Mouse (Mus musculus) kidney, embryonic 14.5 days (tissue): ENCODE results near the gene Gm10715. TPM values are rescaled to one million over a fixed set of nuclear protein-coding genes. Genes with fewer than 3 reads are reported as not detected.
"Not testable (repeated sequence)": the region's sequence is repeated elsewhere in the genome, so short reads cannot be mapped to it uniquely, and the experiment has no call there.

ENCODE experiments used
- ATAC-seq: fragments of 200-750 bp; cut with Nextera tagmentation; 2 replicates; pipeline ENCODE4 v1.8.0; 2017; ENCODE audit warnings: moderate number of reproducible peaks, mild to moderate bottlenecking, moderate TSS enrichment, moderate library complexity; ENCODE audit not compliant: low FRiP score, low TSS enrichment
- H3K27ac ChIP-seq: fragments of 300-500 bp; sonication (generic); 2 replicates; pipeline ENCODE4 v1.5.1; 2014; ENCODE audit warnings: low read depth, mild to moderate bottlenecking, low read length, moderate library complexity, mixed read lengths
- H3K27me3 ChIP-seq: fragments of 300-500 bp; sonication (generic); 2 replicates; pipeline ENCODE4 v1.6.1; 2014; ENCODE audit warnings: mild to moderate bottlenecking, low read length; ENCODE audit not compliant: control insufficient read depth, insufficient read depth
- H3K36me3 ChIP-seq: fragments of 300-500 bp; sonication (generic); 2 replicates; pipeline ENCODE4 v1.6.1; 2014; ENCODE audit warnings: low read length, mixed read lengths; ENCODE audit not compliant: control insufficient read depth, insufficient read depth
- H3K4me1 ChIP-seq: fragments of 300-500 bp; sonication (generic); 2 replicates; pipeline ENCODE4 v1.6.1; 2014; ENCODE audit warnings: low read length, mixed read lengths; ENCODE audit not compliant: control insufficient read depth, insufficient read depth
- H3K4me2 ChIP-seq: fragments of 300-500 bp; sonication (generic); replicated peaks from 2 replicates; pipeline ENCODE4 v1.6.1; 2014; ENCODE audit warnings: low read depth, mild to moderate bottlenecking, low read length
- H3K4me3 ChIP-seq: fragments of 300-500 bp; sonication (generic); 2 replicates; pipeline ENCODE4 v1.5.1; 2014; ENCODE audit warnings: mild to moderate bottlenecking, low read length
- H3K9ac ChIP-seq: fragments of 300-500 bp; sonication (generic); 2 replicates; pipeline ENCODE4 v1.6.1; 2014; ENCODE audit warnings: low read depth, mild to moderate bottlenecking, low read length, moderate library complexity
- H3K9me3 ChIP-seq: fragments of 300-500 bp; sonication (generic); 2 replicates; pipeline ENCODE4 v1.6.1; 2016; ENCODE audit warnings: low read length; ENCODE audit not compliant: control insufficient read depth
- WGBS: fragments of 180-500 bp; shearing (Covaris S2); extraction: QIAGEN DNeasy Blood & Tissue Kit; methylation state at CpG from one replicate; pipeline ENCODE4 v1.1.7; 2014; 5-methylcytosine and 5-hydroxymethylcytosine counted together
- polyA plus RNA-seq: library from polyadenylated mRNA; unstranded; fragments of >200 nt; fragmentation: Nextera tagmentation; extraction: Ambion mirVana; gene quantifications from 2 replicates; pipeline ENCODE4 v1.2.1, GENCODE M21; 2014

Gm10715 gene
- polyA plus RNA-seq, 1 experiment from 2014 or later = not detected

- ATAC-seq, H3K27me3 ChIP-seq, H3K9me3 ChIP-seq, H3K36me3 ChIP-seq, H3K9ac ChIP-seq, H3K27ac ChIP-seq, H3K4me2 ChIP-seq, H3K4me3 ChIP-seq, H3K4me1 ChIP-seq: not testable (repeated sequence)
- WGBS = 95% methylated on average over 2 of the region's 7 CpGs
These were observed 24.5 kb upstream of the Gm10715 start for GRCm38 (mm10) chr9:3012054-3012621.

DNA sequence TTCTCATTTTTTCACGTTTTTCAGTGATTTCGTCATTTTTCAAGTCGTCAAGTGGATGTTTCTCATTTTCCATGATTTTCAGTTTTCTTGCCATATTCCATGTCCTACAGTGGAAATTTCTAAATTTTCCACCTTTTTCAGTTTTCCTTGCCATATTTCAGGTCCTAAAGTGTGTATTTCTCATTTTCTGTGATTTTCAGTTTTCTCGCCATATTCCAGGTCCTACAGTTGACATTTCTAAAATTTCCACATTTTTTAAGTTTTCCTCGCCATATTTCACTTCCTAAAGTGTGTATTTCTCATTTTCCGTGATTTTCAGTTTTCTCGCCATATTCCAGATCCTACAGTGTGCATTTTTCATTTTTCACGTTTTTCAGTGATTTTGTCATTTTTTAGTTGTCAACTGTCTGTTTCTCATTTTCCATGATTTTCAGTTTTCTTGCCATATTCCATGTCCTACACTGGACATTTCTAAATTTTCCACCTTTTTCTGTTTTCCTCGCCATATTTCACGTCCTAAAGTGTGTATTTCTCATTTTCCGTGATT, 23.9 kb upstream of the Gm10715 start, which contains the start of gene Gm10721:
Gene Gm10721, plus strand, starts transcription at position 408 of the 547 bp plus-strand sequence.
- H3K9me3 ChIP-seq, H3K27me3 ChIP-seq, H3K36me3 ChIP-seq, H3K27ac ChIP-seq, H3K4me1 ChIP-seq, H3K4me3 ChIP-seq, H3K9ac ChIP-seq, H3K4me2 ChIP-seq: not testable (repeated sequence)
- peak; percentile 39; the same call in 1 of the 2 replicates for ATAC-seq
- WGBS = no CpG with 5 or more reads among the region's 11 CpGs

- H3K9me3 ChIP-seq, H3K4me1 ChIP-seq, H3K27me3 ChIP-seq, H3K27ac ChIP-seq, H3K4me3 ChIP-seq, H3K4me2 ChIP-seq, H3K36me3 ChIP-seq, H3K9ac ChIP-seq, ATAC-seq: not testable (repeated sequence)
- 61% methylated on average over 4 of the region's 9 CpGs for WGBS
These were observed 21.3 kb upstream of the Gm10715 start, which contains the start of gene Gm10720 for GRCm38 (mm10) chr9:3015354-3015753. Gm10720 (plus strand) TSS chr9:3015654.

DNA sequence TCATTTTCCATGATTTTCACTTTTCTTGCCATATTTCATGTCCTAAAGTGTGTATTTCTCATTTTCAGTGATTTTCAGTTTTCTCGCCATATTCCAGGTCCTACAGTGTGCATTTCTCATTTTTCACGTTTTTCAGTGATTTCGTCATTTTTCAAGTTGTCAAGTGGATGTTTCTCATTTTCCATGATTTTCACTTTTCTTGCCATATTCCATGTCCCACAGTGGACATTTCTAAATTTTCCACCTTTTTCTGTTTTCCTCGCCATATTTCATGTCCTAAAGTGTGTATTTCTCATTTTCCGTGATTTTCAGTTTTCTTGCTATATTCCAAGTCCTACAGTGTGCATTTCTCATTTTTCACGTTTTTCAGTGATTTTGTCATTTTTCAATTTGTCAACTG, 20.8 kb upstream of the Gm10715 start:
- not testable (repeated sequence) for ATAC-seq, H3K27ac ChIP-seq, H3K36me3 ChIP-seq, H3K9me3 ChIP-seq, H3K27me3 ChIP-seq, H3K9ac ChIP-seq, H3K4me2 ChIP-seq, H3K4me1 ChIP-seq, H3K4me3 ChIP-seq
- 64% methylated on average over 4 of the region's 6 CpGs for WGBS

GRCm38 (mm10) chr9:3017108-3017507, 19.6 kb upstream of the Gm10715 start, which contains the start of gene Gm10719:
Gm10719 (plus strand) TSS chr9:3017408.
- 83% methylated on average over 1 of the region's 9 CpGs for WGBS
- not testable (repeated sequence) for H3K4me3 ChIP-seq, H3K9ac ChIP-seq, H3K4me2 ChIP-seq, H3K4me1 ChIP-seq, H3K36me3 ChIP-seq, H3K27ac ChIP-seq, H3K27me3 ChIP-seq, H3K9me3 ChIP-seq, ATAC-seq

DNA sequence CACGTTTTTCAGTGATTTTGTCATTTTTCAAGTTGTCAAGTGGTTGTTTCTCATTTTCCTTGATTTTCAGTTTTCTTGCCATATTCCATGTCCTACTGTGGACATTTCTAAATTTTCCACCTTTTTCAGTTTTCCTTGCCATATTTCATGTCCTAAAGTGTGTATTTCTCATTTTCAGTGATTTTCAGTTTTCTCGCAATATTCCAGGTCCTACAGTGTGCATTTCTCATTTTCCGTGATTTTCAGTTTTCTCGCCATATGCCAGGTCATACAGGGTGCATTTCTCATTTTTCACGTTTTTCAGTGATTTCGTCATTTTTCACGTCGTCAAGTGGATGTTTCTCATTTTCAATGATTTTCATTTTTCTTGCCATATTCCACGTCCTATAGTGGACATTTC, 17.7 kb upstream of the Gm10715 start:
- 68% methylated on average over 9 of the region's 9 CpGs for WGBS
- H3K36me3 ChIP-seq, H3K4me2 ChIP-seq, H3K4me1 ChIP-seq, H3K27ac ChIP-seq, ATAC-seq, H3K9ac ChIP-seq, H3K4me3 ChIP-seq, H3K9me3 ChIP-seq, H3K27me3 ChIP-seq: not testable (repeated sequence)

GRCm38 (mm10) chr9:3019835-3020727, 16.6 kb upstream of the Gm10715 start:
- ATAC-seq = 0 out of 2 replicates have a peak, but pooled peaks have one; percentile 65
- WGBS = 79% methylated on average over 11 of the region's 19 CpGs
- H3K27ac ChIP-seq, H3K27me3 ChIP-seq, H3K4me1 ChIP-seq, H3K9me3 ChIP-seq, H3K36me3 ChIP-seq, H3K4me2 ChIP-seq, H3K9ac ChIP-seq, H3K4me3 ChIP-seq: not testable (repeated sequence)

- WGBS = 70% methylated on average over 9 of the region's 13 CpGs
- not testable (repeated sequence) for H3K4me2 ChIP-seq, H3K4me1 ChIP-seq, H3K27me3 ChIP-seq, H3K9me3 ChIP-seq, ATAC-seq, H3K36me3 ChIP-seq, H3K9ac ChIP-seq, H3K4me3 ChIP-seq, H3K27ac ChIP-seq
These were observed 14.2 kb upstream of the Gm10715 start for GRCm38 (mm10) chr9:3022316-3023008.
